Mouse (Mus musculus): Measurements from ENCODE around the gene Mdp1.

Gene Mdp1

DNA sequence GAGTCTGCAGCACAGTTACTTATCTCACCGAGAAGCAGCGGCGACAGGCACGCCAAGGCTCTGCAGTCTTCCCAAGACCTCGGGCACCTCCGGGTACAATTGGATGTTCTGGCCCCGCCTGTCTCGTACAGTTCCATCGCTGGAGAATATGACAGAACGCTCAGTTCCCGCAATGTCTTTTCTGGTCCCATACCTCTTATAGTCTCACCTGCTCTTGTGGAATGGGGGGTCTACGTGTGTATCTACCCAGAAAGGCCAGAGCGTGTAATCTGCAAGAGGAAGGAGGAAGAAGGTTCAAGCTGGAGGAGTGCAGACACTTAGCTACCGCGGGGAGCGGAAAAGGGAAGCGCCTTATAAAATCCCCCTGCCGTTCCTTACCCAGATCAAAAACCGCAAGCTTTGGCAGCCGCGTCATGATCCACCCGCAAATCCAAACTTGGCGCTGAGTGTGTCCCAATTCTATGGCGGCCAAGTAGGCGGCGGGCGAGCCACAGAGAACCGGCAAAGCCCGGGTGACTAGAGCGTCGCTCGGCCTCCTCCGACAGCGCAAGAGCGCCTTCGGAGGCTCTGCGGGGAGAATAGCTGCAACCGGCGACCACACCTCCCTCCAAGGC, at the start of gene Mdp1:
Gene Mdp1, minus strand, starts transcription at position 549 of the 614 bp plus-strand sequence.
- DNase-seq = peak; percentile 86

DNA sequence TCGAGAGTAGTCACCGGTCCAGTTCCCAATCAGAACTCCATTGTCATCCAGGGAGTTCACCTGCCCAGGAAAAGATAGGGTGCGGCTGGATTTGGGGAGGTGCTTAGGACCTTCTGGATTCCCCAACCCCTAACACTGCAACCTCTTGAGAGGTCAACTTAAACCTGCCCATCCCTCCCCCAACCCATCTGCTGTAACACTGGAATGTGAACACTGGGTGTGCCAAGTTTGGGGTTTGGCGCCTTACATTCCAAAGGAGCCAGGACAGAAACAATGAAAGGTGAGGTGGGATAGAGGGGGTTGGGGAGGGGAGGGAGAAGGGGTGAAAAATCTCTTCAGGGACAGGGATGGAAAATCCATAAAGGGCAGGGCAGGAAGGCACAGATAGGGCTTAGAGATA, 49.2 kb upstream of the Mdp1 start:
- DNase-seq = no peak

GRCm38 (mm10) chr14:55707397-55707796, 47.1 kb upstream of the Mdp1 start:
- peak; percentile 44 for DNase-seq

DNA sequence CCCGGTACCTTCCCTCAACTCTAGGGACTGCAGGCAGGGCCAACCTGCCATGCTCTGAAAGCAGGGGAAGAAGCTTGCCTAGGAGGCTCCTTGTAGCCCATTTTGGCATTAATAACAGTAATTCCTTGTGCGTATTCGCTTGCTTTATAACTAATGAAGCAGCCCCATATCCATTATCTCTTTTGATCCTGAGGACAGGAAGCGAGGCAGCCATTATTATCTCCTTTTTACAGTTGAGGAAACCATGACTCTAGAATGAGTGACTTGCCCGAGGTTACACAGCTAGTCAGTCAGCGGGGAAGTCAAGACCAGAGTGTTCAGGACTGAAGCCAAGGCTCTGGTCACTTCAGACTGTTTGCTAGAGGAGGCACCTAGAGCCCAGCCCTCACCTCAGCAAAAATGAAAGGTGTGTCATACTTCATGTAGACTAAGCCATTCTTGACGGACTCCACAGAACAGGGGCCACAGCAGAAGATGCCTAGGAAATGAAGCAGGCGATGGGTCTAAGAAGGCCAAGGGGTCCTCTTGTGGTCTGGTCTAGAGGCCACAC, 45.8 kb upstream of the Mdp1 start:
- no peak for DNase-seq

DNA sequence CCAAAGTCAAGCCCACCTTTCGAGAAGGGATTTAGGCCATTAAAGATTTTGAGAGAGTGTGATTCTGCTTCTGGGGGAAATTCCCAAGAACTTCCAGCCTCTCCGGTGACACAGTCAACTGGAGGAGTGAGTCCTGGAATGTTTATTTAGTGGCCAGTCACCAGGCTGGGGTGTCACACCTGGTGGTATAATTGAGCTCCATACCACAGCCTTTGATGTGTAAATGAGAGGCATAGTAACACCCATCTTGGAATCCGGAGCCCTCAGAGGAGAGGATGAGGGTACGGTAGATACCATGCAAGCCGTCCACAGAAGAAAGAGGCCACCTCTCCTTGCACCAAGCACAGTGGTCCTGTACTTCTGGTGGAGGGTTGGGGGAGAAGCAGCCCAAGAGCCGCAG, 42.5 kb upstream of the Mdp1 start:
- DNase-seq = no peak

DNA sequence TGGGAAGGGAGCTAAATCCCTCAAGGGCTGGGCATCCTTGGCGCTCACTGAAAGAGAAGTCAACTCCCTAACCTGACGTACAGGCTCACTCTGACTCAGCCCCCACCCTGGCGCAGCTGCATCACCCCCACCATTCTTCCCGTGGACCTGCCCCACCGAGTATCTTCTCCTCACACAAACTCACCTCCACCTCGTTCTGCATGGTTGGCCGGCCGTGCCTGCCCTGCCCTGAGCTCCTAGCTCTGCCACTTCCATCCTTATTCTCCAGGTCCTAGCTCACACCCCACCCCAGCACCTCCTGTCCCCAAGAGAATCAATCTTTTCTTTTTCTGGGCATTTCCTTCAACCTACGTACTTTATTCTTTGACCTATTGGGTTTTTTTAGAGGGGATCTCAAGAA, 40.8 kb upstream of the Mdp1 start:
- DNase-seq = no peak

- DNase-seq = no peak
These were observed 36.9 kb upstream of the Mdp1 start for GRCm38 (mm10) chr14:55697226-55697625.

DNA sequence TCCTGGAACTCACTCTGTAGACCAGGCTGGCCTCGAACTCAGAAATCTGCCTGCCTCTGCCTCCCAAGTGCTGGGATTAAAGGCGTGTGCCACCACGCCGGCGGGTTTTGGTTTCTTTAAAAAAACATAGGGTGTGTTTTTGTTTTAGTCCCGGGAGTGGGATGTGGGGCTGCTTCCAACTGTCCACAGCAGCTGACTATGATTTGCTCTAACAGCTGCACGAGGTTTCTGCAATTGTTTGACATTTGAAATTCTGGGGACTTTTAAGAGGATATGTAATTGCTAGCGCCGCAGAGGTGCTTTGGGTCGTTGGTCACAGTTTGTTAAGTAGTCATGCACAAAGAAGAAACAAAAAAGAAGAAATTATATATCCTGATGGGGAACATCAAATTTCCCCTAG, 29.1 kb upstream of the Mdp1 start:
- DNase-seq = no peak

DNA sequence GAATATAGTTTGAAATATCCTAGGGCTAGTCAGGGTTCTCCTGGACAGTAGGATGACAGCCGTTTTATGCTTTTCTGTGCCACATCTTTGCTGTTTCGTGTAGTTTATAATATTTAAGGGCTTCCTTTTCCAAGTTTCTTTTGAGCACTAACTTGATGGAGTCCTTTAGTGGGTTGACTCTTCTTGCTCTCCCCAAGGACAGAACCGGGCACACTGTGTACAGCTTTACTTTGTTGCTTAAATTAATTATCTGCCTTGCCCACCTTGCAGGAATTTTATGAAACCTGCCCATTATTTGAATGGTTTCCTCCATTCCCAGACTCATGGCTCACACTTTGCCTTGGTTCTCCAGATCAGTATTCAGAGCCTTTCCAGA, 21.8 kb upstream of the Mdp1 start:
- DNase-seq = no peak

DNA sequence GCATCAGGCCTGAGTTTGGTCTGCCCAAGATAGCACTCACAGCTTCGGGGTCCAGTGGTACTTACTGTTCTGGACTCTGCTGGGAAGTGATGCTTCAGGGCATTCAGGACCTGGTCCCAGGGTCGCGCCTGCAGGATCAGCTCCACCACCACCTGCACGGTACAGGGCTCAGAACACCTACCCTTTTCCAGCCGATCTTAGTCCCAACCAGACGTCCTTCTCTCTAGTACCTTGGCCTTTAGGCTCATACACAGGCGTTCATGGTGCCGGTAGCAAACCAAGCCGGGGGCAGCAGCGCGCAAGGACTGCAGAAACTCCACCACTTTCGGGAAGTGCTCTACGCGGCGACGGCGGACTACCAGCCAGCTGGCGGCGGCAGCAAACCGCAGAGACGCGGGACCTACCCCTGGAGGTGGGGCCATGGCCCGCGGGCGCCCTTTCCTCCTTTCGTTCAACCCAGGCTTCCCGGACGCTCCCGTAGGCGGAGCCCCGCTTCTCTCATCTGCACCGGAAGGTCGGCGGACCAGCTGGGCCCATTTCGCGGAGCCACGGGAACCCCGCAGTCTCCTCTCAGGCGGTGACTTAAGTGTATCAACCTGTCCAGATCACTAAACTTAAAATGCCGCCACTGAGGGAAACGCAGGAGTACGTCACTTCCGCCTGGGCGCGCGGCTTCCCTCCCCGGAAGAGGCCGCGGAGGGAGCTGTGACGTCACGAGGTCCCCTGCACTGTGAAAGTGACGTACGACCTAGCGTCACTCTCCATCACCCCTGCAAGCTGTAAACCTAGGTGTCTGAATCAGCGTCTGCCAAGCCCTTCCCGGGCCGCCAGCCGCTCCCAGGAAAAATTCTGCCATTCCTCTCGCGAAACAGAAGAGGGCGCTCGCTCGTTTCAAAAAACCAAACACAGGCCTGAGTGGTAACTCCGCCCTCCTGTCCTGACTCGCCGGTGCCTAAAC, 21.1 kb upstream of the Mdp1 start, which contains the start of gene Tinf2:
Gene Tinf2, minus strand, starts transcription at position 661 of the 958 bp plus-strand sequence.
- DNase-seq = peak; percentile 93

DNA sequence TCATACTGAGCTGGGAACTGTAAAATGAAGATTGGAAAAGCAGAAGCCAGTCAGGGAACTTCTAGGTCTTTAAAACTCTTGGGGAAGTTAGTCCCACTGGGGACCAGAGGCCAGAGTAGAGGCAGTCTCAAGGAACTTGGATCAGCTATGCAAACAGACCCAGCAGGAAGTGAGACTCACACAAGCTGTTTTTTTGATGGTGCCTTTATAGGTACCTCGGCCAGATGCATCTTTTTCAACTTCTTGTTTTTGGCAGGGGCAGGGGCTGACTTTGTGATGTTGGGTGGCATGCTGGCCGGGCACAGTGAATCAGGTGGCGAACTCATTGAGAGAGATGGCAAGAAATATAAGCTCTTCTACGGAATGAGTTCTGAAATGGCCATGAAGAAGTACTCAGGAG, 17.3 kb upstream of the Mdp1 start:
- DNase-seq = no peak

- no peak for DNase-seq
These were observed 12.4 kb upstream of the Mdp1 start for GRCm38 (mm10) chr14:55672741-55673060.

DNA sequence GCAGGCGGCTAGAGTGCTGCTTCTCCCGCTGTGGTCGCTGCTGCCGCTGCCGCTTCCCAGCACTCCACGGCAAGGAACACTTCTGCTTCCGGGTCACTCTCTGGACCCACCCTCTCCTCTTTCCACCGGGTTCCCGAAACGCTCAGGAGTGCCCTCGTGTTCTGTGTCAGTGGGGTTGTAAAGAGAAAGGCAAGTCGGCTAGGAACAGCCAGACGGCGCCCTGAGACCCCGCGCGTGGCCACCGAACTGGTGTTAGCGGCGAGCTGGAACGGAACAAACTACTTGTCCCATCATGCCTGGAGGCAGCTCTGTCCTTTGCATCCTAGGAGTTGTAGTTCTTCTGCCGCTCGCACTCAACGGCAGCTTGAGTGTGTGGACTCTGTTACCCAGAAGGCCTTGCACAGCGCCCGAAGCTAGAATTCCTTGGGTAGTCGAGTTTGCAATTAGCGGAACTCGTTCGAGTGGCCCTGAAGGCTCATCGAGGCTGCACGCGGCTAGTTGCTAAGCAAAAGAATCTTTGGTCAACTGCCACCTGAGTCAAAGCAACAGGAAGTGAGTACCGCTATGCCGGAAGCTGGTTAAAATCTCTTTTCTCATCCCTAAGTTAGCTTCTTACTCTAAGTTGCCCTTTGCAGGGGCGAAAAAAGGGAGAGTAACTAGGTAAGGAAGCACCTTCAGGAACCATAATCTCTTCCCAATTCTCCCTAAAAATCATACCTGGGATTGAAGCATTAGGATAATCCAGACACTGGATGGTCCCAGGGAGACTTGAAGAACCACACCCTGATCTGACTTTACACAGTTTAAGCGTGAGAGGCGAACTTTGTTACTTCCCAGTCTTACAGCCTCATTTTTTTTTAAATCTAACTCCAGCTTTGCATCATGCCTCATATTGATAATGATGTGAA, 11.8 kb upstream of the Mdp1 start, which contains the start of the genes Gmpr2 and Nedd8:
Gene Gmpr2, plus strand, starts transcription at position 109 of the 908 bp plus-strand sequence.
Gene Nedd8, minus strand, starts transcription at position 292 of the 908 bp plus-strand sequence.
- DNase-seq = peak; percentile 91

DNA sequence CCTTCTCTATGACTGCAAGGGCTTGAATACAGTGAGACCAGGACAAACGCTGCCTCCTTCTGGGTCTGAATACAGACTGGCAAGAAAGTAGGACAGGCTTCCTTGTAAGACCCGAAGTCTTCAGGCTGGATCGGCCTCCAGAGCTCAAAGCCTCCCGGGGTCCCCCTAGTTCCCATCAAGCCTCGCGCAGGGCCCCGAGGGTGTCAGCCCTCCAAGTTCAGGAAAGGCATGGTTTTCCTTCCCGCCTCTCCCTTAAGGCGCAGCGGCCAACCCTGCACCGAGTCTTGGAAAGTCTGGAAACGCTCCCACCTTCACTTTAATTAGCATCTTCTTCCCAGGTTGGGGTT, 11.2 kb upstream of the Mdp1 start:
- DNase-seq = no peak

DNA sequence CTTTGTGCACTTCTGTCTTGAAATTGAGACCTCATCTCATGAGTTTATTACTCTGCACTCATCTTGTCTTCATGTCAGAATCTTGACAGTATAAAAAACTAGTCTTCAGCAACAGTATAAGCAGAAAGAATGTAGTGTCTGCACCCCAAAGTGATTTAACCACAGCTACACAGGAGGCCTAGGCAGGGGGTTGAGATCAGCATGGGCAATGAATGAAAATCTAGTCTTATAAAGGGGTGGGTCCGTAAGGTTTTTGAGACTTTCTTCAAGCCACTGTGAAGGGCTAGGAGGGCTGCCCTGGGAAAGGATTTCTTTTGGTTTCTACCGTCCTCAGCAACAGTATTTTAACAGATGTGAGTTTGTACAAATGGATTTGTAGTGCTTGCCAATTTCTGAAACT, 328 bp upstream of the Mdp1 start:
- DNase-seq = no peak

- DNase-seq = no peak
These were observed 2.3 kb downstream of the Mdp1 start for GRCm38 (mm10) chr14:55658011-55658410.

GRCm38 (mm10) chr14:55656935-55657334, 3.4 kb downstream of the Mdp1 start:
- DNase-seq = no peak

DNA sequence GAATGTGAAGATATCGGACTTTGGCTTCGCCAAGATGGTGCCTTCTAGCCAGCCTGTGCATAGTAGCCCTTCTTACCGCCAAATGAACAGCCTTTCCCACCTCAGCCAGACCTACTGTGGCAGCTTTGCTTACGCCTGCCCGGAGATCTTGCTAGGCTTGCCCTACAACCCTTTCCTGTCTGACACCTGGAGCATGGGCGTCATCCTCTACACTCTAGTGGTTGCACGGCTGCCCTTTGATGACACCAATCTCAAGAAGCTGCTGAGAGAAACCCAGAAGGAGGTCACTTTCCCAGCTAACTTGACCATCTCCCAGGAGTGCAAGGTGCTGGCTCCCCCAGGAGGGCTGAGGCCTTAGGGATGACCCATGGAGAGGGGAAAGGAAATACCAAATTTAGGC, 8.8 kb downstream of the Mdp1 start:
- no peak for DNase-seq

DNA sequence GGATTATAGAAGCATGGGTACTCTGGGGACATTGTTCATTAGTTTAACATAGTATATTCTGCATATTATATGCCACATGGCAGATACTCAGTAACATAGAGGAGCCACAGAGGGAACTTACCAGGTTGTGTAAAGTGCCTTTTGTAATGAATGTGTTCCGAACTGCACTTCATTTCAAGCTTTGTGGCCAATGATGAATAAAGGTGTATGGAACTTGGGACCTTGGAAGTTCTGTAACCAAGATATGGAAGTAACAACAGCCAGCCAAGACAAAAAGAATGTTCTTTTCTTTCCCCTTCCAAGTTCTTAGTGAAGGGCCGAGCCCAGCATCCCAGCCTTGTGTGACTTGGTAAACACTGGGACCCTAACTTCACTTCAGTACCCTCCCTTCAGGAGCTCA, 10.4 kb downstream of the Mdp1 start, which contains the start of gene Tssk4:
Gene Tssk4, plus strand, starts transcription at position 301 of the 400 bp plus-strand sequence.
- no peak for DNase-seq

GRCm38 (mm10) chr14:55644261-55644888, 15.9 kb downstream of the Mdp1 start:
- DNase-seq = no peak

DNA sequence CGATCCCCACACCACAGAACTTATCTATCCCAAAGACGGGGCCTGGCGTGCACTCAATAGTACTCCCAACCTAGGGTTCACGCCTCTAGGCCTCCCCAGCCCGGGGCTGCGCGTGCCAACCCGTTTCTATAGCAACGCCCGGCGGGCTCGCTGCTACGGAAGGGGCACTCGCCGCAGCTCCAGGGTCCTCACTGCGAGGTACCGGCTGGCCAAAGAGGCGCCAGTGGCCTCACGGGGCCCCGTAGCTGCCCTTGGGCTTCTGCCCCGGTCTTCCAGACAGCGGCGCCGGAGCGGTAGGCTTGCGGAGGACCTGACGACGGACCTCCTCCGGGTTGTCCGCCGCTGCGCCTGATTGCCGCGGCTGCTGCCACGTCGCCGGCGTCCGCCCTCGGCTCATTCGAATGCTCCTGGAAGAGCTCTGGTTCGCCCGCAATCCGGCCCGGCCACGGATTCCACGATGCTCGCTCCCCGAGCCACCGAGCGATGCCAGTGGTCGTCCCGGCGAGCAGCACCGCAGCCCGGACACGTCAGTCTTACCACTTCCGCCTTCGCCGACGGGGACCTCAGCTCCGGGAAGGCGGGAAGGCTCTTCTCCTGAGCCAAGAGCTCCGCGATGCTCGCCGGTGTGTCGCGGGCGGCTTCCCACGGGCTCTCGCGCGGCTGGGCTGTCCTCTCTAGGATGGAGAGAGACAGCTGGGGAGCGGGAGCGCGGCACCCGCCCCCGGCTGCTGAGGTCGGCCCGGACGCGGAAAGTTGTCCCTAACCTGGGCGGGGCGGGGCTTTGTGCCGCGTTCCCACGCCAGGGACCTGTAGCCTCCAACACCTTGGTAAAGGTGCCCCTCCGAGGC, 17.0 kb downstream of the Mdp1 start, which contains the start of gene Tm9sf1:
Gene Tm9sf1, minus strand, starts transcription at position 747 of the 848 bp plus-strand sequence.
- DNase-seq = peak; percentile 85

All from liver (tissue).